35 mouse cellular contexts compared by ENCODE assay signal in genomic region chr8:93043083-93043482, GRCm38 (mm10). TPM values are rescaled to one million over a fixed set of nuclear protein-coding genes. Genes with fewer than 3 reads are reported as not detected.
DNase-seq lines count a peak whose midpoint lies in the region; ATAC-seq and TF ChIP-seq lines count a peak whose summit lies in the region.
"Had no signal": no experiment of that assay in that cellular context is flagged by ENCODE, and none has a peak within 500 bp of the region (broad histone marks: within the 10 kb centered on the region; RNA-seq: fewer than 3 reads in every experiment).

No protein-coding gene starts in this region.

- H3K27ac ChIP-seq in lung, embryonic 14.5 days (ENCODE audit: low read depth): peak overlapping the region; percentile 59
- no peak overlapping the region for H3K27ac ChIP-seq in lung, postnatal 0 days (ENCODE audit: low read length)
- H3K27ac ChIP-seq: embryonic facial prominence, embryonic 12.5 days; forebrain, embryonic 12.5 days; forebrain, embryonic 15.5 days; hindbrain, embryonic 12.5 days; hindbrain, embryonic 15.5 days had no signal

- peak; percentile 44 for DNase-seq in heart, adult 11 months
- no peak for DNase-seq in heart, adult 18-20 months
- DNase-seq in lung, embryonic 14.5 days: peak; percentile 36
- DNase-seq in lung, postnatal 10 days: no peak
- DNase-seq in lung, postnatal 0 days (ENCODE audit: low spot score): peak; percentile 72
- peak; percentile 46 for DNase-seq in lung, postnatal 36 days
- DNase-seq in adrenal gland, postnatal 4 days (ENCODE audit: low spot score in 2 of 2): no peak
- DNase-seq: adrenal gland, postnatal 10 days; adrenal gland, postnatal 36 days; B cell, adult 2 months; cerebellum, adult 11 months; cerebellum, adult 2 months; cerebellum, adult 9-11 months; cerebellum, postnatal 25 days; gastrocnemius, postnatal 25 days had no signal

- no peak for TF ChIP-seq EP300 in lung, postnatal 0 days (IDR thresholded peaks at IDR 0.05)

- no peak for TF ChIP-seq CTCF in lung, embryonic 14.5 days (IDR thresholded peaks at IDR 0.05; ENCODE audit: low read depth)
- TF ChIP-seq CTCF in lung, postnatal 0 days (IDR thresholded peaks at IDR 0.05): no peak

- no peak overlapping the region for H3K4me2 ChIP-seq in lung, embryonic 14.5 days
- H3K4me2 ChIP-seq in lung, postnatal 0 days (replicated peaks; ENCODE audit: low read depth, low read length): no peak overlapping the region
- H3K4me2 ChIP-seq: embryonic facial prominence, embryonic 12.5 days; embryonic facial prominence, embryonic 15.5 days; forebrain, embryonic 12.5 days; forebrain, embryonic 15.5 days; heart, embryonic 11.5 days; hindbrain, embryonic 12.5 days; hindbrain, embryonic 15.5 days had no signal

- H3K9ac ChIP-seq in lung, embryonic 14.5 days: no peak overlapping the region
- H3K9ac ChIP-seq in lung, postnatal 0 days (replicated peaks; ENCODE audit: low read depth): no peak overlapping the region
- H3K9ac ChIP-seq: embryonic facial prominence, embryonic 12.5 days; embryonic facial prominence, embryonic 15.5 days; forebrain, embryonic 12.5 days; forebrain, embryonic 15.5 days; hindbrain, embryonic 12.5 days; hindbrain, embryonic 15.5 days had no signal

- H3K27me3 ChIP-seq in lung, embryonic 14.5 days (ENCODE audit: insufficient read depth, low read length): no peaks in the 10 kb centered on the region
- H3K27me3 ChIP-seq in lung, postnatal 0 days (replicated peaks; ENCODE audit: insufficient read depth, low read length): no peaks in the 10 kb centered on the region
- H3K27me3 ChIP-seq: CH12.LX; embryonic facial prominence, embryonic 12.5 days; embryonic facial prominence, embryonic 15.5 days; forebrain, embryonic 12.5 days; forebrain, embryonic 15.5 days; hindbrain, embryonic 12.5 days; hindbrain, embryonic 15.5 days; Patski had no signal

- ATAC-seq in lung, embryonic 14.5 days (ENCODE audit: insufficient read depth): no peak
- ATAC-seq in lung, postnatal 0 days: peak; percentile 68
- ATAC-seq: forebrain, embryonic 15.5 days; Patski had no signal

- no peaks in the 10 kb centered on the region for H3K9me3 ChIP-seq in lung, embryonic 14.5 days (ENCODE audit: low read depth, low read length)
- no peaks in the 10 kb centered on the region for H3K9me3 ChIP-seq in lung, postnatal 0 days (ENCODE audit: low read length)
- H3K9me3 ChIP-seq: embryonic facial prominence, embryonic 12.5 days; embryonic facial prominence, embryonic 15.5 days; forebrain, embryonic 12.5 days; forebrain, embryonic 15.5 days; hindbrain, embryonic 12.5 days; hindbrain, embryonic 15.5 days had no signal

- no peak overlapping the region for H3K4me3 ChIP-seq in lung, embryonic 14.5 days (ENCODE audit: low read depth, low read length)
- no peak overlapping the region for H3K4me3 ChIP-seq in lung, postnatal 0 days (ENCODE audit: low read depth, low read length)
- H3K4me3 ChIP-seq: embryonic facial prominence, embryonic 12.5 days; embryonic facial prominence, embryonic 15.5 days; erythroblast, embryonic 14.5 days; forebrain, embryonic 12.5 days; forebrain, embryonic 15.5 days; hindbrain, embryonic 12.5 days; hindbrain, embryonic 15.5 days had no signal

- WGBS in lung, embryonic 14.5 days: 8% methylated on average over 1 of the region's 1 CpGs
- 15% methylated on average over 1 of the region's 1 CpGs for WGBS in lung, postnatal 0 days

- no peaks in the 10 kb centered on the region for H3K36me3 ChIP-seq in lung, embryonic 14.5 days (ENCODE audit: insufficient read depth)
- no peaks in the 10 kb centered on the region for H3K36me3 ChIP-seq in lung, postnatal 0 days (ENCODE audit: insufficient read depth, low read length)
- H3K36me3 ChIP-seq: embryonic facial prominence, embryonic 12.5 days; embryonic facial prominence, embryonic 15.5 days; forebrain, embryonic 12.5 days; forebrain, embryonic 15.5 days; G1E; hindbrain, embryonic 12.5 days; hindbrain, embryonic 15.5 days had no signal

- H3K4me1 ChIP-seq in lung, embryonic 14.5 days (ENCODE audit: insufficient read depth): 0 out of 2 replicates have a peak, but pooled peaks cover 3% of the 10 kb centered on the region
- H3K4me1 ChIP-seq in lung, postnatal 0 days (ENCODE audit: insufficient read depth, low read depth, low read length): no peaks in the 10 kb centered on the region
- H3K4me1 ChIP-seq: embryonic facial prominence, embryonic 15.5 days; forebrain, embryonic 15.5 days; hindbrain, embryonic 15.5 days had no signal

RNA-seq across cellular contexts. Expression of gene Ces1a, which starts 4.9 kb away (rescaled TPM):
- not detected for total RNA-seq in heart, adult 18-20 months (2021)
- polyA plus RNA-seq in lung, embryonic 14.5 days (2014; fragmentation: Nextera tagmentation; extraction: Ambion mirVana): not detected in 2 replicates
- polyA plus RNA-seq in lung, postnatal 0 days (2015; fragmentation: Nextera tagmentation; extraction: Ambion mirVana): not detected in 2 replicates
- total RNA-seq in adrenal gland, postnatal 4 days (2021): not detected
- total RNA-seq: adrenal gland, adult 18-20 months; adrenal gland, postnatal 10 days; adrenal gland, postnatal 36 days; CH12.LX; common myeloid progenitor, adult 5-6 weeks; gastrocnemius, adult 18-20 months; gastrocnemius, postnatal 25 days; heart, adult 8-10 months; heart, postnatal 25 days; hematopoietic stem cell, adult 5-6 weeks had no signal
- polyA plus RNA-seq: cerebellum, adult 2 months; embryonic facial prominence, embryonic 12.5 days; erythroblast, embryonic 14.5 days; forebrain, embryonic 12.5 days; forebrain, embryonic 15.5 days; G1E; gonadal fat pad, adult 2 months; heart, embryonic 11.5 days; heart, embryonic 14.5 days; heart, postnatal 0 days; hindbrain, embryonic 12.5 days; hindbrain, embryonic 15.5 days; Patski had no signal

RNA-seq across cellular contexts. Expression of gene Ces1b, which starts 36.7 kb away (rescaled TPM):
- total RNA-seq in heart, adult 18-20 months (2021): not detected
- not detected in 2 replicates for polyA plus RNA-seq in lung, embryonic 14.5 days (2014; fragmentation: Nextera tagmentation; extraction: Ambion mirVana)
- 0.37 and 0.61 TPM in 2 replicates for polyA plus RNA-seq in lung, postnatal 0 days (2015; fragmentation: Nextera tagmentation; extraction: Ambion mirVana)
- 1 to 10 TPM in 1 of 2 experiments, not detected in 1; 4.0 TPM for total RNA-seq in adrenal gland, postnatal 4 days (2021)
- total RNA-seq: adrenal gland, adult 18-20 months; adrenal gland, postnatal 36 days; CH12.LX; common myeloid progenitor, adult 5-6 weeks; gastrocnemius, postnatal 25 days; heart, adult 8-10 months; heart, postnatal 25 days; hematopoietic stem cell, adult 5-6 weeks had no signal
- polyA plus RNA-seq: cerebellum, adult 2 months; embryonic facial prominence, embryonic 12.5 days; erythroblast, embryonic 14.5 days; forebrain, embryonic 12.5 days; forebrain, embryonic 15.5 days; G1E; heart, embryonic 11.5 days; heart, embryonic 14.5 days; heart, postnatal 0 days; hindbrain, embryonic 12.5 days; hindbrain, embryonic 15.5 days; Patski had no signal

Comparison
In these comparisons a context has a peak if more than half of its experiments do, and no peak if none do; other contexts are left out.
1. DNase-seq: peak in heart, adult 11 months (single experiment), lung, embryonic 14.5 days (single experiment), lung, postnatal 0 days (single experiment) and lung, postnatal 36 days (single experiment); none in heart, adult 18-20 months (0 of 2), lung, postnatal 10 days (single experiment) and adrenal gland, postnatal 4 days (0 of 2).